Mouse (Mus musculus): ENCODE results near the gene E130208F15Rik.

DNA sequence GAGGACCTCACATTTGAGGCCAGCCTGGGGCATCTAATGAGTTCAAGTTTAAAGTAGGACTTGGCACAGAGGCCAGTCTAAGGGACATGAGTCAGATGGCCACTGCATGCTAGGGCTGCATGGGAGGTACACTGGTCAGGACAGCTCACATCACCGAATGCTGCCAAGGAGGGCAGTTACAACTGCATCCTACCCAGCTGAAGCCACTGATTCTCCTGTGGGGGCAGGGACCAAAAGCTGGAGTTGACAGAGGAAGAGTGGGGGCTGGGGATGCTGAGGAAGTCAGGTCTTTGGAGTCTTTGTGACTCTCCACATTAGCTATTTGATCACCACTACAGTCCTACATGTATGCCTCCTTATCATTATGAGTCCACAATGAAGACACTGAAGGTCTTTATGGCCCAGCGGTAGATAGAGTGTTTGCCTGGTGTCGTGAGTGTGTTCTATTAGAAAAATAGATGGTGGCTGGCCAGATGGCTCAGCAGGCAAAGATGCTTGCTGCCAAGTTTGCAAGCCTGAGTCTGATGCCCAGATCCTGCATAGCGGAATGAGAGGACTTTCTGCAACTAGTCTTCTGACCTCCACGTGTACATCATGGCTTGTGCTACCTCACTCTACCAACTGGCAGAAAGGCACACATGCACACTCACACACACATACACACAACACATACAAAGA is 18.0 kb downstream of the E130208F15Rik start:
- TF ChIP-seq CTCF (IDR thresholded peaks at IDR 0.05; ENCODE audit: control insufficient read depth, insufficient read depth, low read length) = no peak
- no peak for TF ChIP-seq POLR2A (IDR thresholded peaks at IDR 0.05; ENCODE audit: borderline replicate concordance, control insufficient read depth, low read depth, low read length)
